Mouse (Mus musculus): ENCODE results near the gene Desi1.
"Not testable (repeated sequence)": the region's sequence is repeated elsewhere in the genome, so short reads cannot be mapped to it uniquely, and the experiment has no call there.

Gene Desi1

DNA sequence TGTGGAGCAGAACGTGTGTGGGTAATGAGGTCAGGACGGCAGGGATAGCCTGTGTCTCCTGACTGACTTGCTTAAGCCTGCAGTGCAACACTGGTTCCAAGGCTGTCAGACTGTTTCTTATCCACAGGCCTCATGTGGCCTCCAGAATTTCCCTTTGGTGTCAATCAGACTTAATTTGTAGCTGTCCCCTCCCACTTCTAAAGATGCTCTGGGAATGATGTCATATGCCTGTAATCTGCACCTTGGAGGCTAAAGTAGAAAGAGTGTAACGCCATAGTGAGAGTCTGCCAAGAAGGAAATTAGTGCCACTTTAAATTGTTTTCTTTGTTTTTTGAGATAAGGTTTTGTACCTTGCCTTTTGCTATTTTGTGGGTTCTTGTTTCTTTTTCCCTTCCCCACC lies 14.4 kb downstream of the Desi1 start:
- no peak for DNase-seq (ENCODE audit: low spot score in 2 of 2)

DNA sequence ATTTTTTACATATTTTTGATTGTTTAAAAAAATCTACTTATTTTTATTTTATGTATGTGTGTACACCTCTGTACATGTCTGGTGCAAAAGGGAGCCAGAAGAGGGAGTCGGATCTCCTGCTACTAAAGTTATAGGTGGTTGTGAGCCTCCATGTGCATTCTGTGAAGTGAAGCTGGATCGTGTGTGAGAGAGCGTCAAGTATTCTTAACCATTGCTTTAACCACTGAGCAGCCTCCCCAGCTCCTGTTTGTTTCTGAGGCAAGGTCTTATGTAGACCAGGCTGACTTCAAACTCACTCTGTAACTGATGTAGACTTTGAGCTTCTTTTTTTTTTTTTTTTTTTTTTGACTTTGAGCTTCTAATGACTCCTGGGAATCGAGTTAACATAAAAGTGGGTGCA lies 16.2 kb downstream of the Desi1 start:
- DNase-seq (ENCODE audit: low spot score in 2 of 2): no peak

DNA sequence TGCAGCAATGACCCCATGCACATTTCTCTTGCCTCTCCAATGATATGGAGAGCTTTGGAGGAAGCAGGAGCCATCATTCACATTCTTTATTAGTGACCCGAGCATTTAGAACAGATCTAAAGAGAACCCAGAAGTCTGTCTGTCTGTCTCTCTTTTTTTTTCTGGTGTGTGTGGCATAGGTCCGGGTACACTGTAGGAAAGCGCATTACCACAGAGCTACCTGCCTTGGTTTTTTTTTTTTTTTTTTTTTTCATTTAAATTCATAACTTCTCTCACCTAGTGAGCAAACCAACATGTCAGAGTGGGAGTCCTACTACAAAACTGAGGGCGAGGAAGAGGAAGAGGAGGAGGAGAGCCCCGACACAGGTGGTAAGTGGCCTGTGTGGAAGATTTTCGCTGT lies 16.8 kb downstream of the Desi1 start:
- no peak for DNase-seq (ENCODE audit: low spot score in 2 of 2)

DNA sequence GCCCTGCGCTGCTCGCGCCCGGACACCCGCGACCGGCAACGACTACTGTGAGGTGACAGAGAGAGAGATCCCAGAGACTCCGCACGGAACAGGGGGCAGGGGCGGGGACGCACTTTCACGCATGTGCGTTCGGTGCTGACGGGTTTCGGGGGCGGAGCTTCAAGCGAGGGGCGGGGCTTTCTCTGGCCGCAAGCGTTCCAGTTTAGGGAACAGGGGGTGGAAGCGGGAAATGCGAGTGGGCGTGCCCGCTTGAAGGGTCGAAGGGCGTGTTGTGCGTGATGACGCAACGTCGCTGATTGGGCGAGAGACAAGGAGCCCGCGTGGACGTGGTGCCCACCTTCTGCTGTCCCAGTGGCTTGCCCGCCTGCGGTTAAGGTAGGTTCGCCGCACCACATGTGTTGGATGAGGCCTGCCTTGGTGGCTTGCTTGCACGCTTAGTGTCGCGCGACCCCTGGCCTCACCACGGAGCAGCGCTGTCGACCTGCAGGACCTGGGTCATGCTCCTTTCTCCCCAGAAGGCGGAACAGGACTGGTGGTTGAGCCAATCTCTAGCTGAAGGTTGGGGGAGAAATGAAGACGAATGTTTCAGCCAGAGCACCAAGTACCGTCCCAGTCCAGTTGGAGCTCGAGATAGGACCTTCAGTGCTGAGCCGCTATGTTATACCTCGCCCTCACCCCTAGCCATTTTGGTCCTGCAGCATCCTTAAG lies 17.4 kb downstream of the Desi1 start:
- DNase-seq (ENCODE audit: low spot score in 2 of 2): peak; percentile 99 to 100

DNA sequence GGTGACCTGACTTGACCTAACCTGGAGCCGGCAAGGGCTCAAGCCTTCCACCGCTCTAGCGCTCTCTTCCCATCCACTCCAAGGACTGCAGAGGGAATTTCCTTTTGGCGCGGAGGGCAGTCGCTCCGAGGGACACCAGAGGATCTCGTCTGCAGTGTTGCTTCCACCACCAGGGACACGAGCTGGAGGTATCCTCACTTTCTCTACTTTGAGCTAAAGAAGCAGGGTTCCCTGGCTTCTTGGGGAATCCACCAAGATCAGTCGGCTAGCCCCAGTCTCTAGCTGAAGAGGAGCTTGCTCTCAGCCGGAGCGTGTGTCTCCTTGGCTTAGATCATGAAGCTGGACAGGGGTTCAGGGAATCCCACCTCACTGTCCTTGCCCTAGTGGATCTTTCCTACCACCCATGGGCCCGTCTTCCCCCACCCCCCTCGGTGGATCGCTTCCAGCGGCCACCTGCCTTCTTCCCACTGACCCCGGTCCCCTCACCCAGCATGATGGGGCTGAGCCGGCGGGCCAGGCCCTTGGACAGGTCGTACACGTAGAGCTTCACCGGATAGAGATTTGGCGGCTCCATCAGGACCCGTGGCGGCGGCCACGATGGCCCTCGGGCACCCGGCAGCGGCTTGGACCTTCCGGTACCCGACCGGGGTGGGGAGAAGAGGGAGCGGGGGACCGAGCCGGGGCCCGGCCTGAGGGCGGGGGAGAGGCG lies 18.1 kb downstream of the Desi1 start:
- DNase-seq (ENCODE audit: low spot score in 2 of 2): peak; percentile 39 to 41

DNA sequence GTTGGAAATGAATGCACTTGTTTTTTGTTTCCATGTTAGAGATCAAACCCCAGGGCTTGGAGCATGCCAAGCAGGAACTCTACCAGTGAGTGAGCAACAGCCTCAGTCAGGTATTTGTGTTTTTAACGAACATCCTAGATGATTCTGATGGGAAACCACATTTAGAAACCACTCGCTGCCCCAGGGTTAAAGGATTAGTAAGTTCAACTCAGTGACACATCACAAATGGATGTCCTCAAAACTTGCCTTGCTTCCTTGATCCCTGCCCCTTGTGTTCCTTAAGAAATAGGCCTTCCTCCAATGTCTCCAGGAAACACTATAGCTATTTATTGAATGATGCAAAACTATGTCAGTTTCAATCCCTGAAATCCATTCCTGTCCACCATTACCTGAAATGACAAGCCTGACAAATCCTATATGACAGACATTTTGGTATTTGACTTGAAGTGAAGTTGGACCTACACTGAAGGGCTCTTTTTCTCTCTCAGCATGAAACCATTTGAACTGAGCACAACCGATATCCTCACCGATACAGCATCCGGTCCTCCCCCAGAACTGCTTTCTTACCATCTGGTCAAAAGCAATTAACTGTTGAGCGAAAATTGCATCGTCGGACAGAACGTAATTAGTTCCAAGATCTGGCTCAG lies 18.8 kb downstream of the Desi1 start:
- DNase-seq (ENCODE audit: low spot score in 2 of 2): no peak

DNA sequence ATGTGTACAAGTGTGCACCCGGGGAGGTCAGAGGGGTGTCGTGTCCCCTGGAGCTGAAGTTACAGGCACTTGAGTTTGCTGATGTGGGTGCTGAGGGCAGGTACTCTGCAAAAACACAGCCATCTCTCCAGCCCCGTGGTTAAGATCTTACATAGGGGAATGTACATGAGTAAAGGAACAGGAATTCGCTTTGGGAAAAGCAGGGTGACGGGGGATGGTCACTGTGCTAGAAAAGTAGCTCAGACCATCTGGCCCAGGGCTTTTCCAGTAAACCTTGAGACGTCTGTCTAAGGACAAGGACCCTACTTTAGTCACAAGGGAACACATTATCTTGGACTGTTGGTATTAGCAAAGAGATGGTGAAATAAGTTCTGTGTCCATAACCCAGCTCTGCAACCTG lies 21.7 kb downstream of the Desi1 start:
- no peak for DNase-seq (ENCODE audit: low spot score in 2 of 2)

DNA sequence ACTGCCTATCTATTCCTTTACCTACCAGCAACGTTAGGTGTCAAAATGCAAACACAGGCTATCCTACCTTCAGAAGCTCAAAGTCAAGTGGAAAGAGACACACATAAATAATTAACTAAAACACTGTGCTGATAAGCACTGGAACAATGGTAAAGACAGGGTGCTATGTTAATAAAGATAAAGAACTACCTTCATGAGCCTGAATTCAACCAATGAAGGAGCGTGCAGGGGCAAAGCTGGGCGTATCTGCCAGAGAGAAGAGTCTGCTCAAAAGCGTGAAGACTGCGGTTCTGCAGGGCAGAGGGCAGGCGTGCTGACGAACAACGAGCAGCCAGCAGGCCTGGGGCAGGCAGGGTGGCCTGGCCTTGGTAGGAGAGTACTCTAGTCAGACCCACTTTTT lies 29.4 kb downstream of the Desi1 start:
- no peak for DNase-seq (ENCODE audit: low spot score in 2 of 2)

DNA sequence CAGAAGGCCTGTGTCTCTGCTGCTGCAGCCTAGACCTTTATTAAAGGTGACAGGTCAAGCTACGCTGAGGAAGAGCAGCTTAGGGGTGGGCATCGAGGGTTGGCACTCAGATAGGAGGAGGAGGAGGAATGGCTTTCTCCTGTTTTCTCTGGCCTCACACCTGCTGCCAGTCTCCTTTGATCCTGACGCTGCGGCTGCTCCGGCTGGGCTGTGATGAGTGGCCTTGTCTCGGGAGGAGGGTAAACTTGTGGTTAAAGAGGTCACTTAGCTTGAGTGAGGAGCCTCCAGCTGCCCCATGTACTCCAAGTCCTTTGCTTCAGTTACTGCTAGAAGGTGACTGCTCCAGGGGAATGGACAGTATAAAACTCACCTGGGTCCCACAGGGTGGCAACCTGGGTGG lies 39.7 kb downstream of the Desi1 start:
- no peak for DNase-seq (ENCODE audit: low spot score in 2 of 2)

DNA sequence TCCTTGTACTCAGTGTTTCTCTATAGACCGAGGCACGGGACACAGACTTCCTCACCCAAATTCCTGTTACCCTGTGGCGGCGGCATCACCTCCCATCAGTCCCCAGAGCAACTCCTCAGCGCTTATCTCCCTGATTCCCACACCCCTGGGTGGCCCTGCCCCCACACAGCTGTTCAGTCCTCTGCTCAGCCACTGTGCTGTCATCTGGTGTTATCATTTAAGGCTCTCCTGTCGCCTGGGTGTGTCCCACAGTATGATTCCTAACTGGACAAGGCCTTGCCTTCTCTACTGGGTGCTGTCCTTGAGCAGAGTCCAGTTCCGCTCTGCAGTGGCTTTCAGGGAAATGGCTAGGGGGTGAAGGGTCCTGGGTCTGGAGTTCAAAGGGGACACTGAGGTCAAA lies 43.1 kb downstream of the Desi1 start:
- DNase-seq (ENCODE audit: low spot score in 2 of 2): no peak

DNA sequence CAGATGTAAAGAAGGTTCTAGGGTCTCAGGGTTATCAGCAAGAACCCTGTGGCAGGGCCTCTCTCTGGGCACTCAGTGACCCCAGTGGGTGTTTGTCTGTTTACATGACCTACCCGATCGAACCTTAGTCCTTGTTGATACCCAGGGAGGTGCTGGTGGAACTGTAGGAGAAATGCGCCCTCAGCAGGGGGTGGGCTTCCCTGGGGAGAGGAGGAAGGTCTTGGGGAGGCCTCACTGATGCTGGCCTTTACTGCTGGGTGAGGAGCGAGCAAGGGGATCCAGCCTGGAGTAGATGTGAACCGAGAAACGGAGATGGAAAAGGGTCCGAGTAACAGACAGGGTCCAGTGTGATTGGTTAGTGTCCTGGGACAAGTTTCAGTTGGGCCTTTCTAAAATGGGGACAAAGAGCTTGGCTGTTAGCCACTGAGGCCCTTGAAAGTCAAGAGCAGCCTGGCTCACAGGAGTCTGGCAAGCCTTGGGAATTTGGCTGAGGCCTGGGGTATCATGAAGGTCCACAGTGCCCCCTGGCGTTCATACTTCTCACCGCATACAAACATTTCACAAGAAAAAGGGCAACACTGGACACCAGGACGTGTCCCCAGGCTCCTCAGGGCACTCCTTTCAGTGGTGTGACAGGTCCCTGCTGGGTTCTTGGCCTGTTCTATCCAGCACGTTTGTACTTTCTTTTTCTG lies 44.1 kb downstream of the Desi1 start:
- peak; percentile 85 to 90 for DNase-seq (ENCODE audit: low spot score in 2 of 2)

DNA sequence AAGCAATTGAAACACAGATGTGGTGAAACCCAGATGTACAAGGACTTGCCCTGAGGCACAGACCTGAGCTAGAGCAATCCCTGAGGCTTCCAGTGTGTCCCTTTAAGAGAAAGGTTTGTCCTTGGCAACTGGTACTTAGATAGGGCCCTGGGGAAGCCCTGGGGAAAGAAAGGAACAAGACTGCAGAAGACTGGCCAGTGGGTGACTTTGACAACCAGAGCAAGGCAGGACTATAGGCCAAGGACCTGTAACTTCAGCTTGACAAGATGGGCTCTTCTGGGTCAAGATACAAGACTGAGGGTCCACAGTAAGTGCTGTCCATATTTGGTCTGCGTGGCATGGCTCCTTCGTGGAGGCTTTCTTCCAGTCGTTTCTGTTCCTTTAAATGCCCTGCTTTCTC lies 46.0 kb downstream of the Desi1 start, which contains the start of gene Xrcc6:
Xrcc6 (plus strand) TSS at position 190 of the 400 bp plus-strand sequence.
- no peak for DNase-seq (ENCODE audit: low spot score in 2 of 2)

DNA sequence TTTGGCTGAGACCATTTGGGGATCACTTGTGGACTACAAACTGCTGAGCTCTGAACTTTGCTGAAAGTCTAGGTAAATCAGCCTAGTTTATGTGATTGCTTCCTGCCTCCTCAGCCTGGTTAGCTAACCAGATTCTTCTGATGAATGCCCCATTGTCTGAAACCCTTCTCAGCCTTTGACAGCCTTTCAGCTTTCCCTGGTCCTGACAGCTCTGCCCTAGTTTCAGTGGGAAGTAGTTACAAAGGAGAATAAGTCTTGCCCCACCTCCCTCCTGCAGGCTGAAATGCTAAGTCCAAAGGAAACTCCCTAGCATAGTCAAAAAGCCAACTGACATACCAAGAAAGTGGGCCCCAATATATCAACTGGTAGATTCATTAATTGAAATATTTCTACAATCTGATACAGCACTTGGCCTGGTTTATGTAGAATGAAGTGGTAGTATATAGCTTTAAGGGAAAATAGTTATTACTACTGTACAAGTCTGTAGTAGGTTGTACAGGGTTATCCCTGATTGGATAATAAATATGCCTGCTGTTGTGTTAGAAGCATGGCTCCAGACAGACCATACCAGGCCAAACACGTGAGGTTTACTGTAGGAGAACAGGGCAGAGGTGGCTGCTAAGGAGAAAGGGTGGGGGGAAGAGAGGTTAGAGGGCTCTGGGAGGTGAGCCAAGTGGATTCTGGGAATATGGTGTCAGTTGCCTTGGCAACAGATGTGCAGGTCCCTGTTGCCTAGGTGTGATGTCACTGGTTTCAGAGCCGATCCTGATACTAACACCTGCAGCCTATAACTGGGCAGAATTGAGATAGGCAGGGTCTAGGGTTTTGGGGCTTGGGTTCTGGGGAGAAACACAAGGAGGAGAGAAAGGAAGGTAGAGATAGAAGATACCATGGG lies 48.1 kb downstream of the Desi1 start:
- no peak for DNase-seq (ENCODE audit: low spot score in 2 of 2)

DNA sequence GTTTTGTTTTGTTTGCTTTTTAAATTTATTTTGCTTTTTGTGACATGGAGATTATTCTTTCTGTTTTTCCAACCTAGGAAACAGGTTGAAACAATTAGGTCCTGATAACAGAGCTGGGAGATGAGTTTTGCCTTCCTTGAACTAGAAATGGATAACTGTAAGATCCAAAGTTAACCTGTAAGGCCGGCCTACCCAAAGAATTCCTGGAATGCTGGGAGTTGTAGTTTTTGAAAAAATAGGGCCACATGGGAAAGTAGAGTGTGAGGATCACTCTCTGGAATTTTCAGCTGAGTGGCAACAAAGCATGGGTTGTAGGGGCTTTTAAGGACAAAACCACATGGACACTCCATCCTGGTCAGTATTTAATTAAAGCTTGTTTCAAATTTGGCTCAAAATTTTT lies 51.5 kb downstream of the Desi1 start:
- no peak for DNase-seq (ENCODE audit: low spot score in 2 of 2)

DNA sequence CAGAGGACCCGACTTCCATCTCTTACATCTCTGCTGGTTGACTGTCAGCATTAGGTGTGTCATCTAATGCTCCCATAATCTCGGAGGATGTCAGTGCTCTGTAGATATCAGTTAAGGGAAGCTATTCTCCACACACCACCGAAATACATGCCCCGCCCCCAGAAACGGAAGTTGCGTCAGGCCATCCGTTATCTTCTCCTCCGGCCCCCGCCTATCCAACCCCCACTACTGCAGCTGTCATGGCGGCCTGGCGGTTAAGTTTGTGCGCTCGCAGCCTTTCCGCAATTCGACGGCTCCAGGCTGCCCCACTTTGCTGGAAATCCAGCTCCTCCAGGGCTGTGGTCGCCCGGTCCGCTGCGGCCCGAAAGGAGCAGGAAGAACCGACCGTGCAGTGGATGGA lies 53.3 kb downstream of the Desi1 start, which contains the start of gene 1700029P11Rik:
1700029P11Rik (plus strand) TSS at position 220 of the 400 bp plus-strand sequence.
- no peak for DNase-seq (ENCODE audit: low spot score in 2 of 2)

DNA sequence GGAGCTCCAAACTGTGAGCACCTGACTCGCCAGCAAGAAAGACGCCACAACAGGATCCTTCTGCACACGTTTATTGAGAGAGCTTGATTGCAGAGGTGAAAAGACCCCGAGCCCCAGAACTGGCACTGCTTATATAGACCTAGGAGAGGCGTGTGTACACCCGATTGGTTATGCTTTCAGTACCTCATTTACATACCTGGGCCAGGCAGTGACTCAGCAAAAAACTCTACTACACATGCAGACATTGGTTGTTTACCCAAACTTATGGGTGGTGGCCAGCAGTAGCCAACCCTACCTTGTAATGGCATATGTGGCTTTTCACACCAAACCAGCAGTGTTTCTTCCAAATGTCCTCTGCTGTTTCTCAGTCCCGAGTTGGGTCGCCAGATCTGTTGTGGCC lies 58.5 kb downstream of the Desi1 start:
- DNase-seq (ENCODE audit: low spot score in 2 of 2): not testable (repeated sequence)

DNA sequence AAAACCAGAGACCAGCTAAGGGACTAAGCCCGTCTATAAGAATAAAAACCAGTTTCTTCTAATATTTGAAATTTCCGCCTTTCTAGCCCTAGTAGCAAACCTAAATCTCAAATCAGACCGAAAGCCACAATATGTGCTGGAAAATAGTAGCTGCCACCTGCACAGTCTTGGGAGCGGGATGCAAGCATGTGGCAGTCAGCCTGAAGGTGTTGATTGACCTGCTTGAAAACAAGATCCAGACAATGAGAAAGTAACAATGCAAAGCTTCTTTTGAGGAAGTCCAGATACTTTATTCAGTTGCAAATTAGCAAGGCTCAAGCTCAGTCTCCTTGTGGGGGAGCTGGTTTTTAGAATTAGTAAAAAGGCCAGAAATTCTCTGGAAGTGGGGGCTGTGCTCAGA lies 63.2 kb downstream of the Desi1 start:
- DNase-seq (ENCODE audit: low spot score in 2 of 2): not testable (repeated sequence)

DNA sequence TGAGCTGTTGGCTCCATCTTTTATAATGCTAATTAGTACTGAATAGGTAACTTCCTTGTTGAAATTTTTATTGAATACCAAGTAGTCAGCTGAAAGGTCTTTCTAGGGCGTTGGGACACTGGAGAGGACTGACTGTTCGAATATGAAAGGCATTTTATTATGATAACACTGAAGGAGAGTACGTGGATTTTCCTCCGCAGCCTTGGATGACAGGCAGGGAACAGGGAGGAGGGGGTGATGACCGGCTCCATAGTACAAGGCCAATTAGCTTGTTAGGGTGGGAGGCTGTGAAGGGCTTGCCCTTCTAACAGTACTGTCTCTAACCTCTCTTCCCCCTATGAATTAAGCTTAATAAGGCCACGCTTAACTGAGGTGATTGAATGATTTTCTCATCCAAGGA lies 64.0 kb downstream of the Desi1 start:
- DNase-seq (ENCODE audit: low spot score in 2 of 2): not testable (repeated sequence)

DNA sequence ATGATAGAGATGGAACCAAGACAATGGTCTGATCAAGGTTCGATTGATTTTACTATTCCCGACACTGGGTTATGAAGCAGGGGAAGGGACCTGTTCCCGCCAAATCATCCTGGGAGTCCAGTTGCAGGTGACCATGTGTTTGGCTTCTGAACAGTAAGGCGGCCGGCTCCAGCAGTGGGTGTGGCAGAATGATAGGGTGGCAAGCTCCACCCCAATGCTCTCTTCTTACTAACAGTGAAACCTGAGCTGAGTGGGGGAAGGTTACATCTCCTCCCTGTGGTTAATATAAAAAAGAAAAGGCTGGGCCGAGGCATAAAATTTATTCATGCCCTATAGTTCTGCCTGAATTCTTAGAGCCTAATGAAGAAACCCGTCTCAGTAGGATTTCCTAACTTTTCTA lies 64.5 kb downstream of the Desi1 start:
- no peak for DNase-seq (ENCODE audit: low spot score in 2 of 2)

DNA sequence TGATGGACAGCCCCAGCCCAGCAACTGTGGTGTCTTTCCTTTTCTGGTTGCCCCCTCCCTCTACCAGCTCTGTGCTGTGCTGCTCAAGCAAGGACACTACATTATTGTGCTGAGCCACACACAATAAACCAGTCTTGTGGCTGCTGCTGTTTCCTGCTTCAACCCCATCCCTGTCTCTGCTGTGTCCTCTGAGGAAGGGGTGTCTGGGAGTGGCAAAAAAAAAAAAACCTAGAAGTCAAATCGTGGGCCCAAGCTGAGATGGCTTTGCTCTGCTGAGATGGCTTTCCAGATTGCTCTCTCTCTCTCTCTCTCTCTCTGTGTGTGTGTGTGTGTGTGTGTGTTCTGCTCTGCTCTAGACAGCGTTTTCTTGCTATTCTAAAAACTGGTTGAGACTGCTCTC lies 65.2 kb downstream of the Desi1 start:
- DNase-seq (ENCODE audit: low spot score in 2 of 2): no peak

DNA sequence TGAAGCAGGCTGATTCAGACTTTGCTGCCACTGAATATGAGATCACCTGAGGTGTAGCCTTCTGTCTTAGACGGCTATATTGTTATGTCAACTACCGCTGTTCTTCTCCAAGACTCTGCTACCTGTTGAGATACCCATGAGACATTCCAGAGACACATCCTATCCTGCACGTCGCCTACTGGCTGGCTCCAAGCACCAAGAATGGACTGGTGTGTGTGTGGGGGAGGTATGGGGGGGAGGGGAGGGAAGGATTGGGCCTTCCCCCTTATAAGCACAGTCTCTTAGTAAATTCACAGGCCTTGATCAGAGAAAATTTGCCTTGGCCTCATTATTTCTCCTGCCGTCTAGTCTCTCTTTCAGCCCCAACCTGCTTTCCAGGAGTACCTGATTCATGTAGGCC lies 65.8 kb downstream of the Desi1 start:
- DNase-seq (ENCODE audit: low spot score in 2 of 2): no peak

Measured in right cerebral cortex, adult 2 months (tissue).